Mouse (Mus musculus) hindlimb bud, embryonic 11.5 days (tissue): ENCODE results near the gene Lamb3.

ENCODE experiments used
- DNase-seq: peaks from one replicate; pipeline ENCODE4 v3.0.0-alpha.2; 2012; ENCODE audit warnings: low read depth, low spot score; ENCODE audit errors: extremely low spot score

The Lamb3 gene

DNA sequence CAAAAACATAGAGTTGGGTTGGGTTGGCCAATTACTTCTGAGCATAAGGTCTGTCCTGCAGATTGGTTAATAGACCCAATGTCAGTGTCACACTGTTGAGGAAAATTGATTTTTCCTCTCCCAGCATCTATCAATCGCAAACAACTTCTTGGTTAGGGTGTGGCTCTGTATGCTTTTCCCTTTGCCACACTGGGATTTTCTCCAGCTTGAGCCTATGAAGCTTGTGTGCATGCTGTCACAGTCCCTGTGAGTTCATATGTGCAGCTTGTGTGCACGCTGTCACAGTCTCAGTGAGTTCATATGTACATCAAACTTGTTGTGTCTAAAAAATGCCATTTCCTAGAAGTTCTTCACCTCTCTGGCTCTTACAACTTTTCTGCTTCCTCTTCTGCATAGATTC lies 99.3 kb downstream of the Lamb3 start:
- DNase-seq, result no peak

DNA sequence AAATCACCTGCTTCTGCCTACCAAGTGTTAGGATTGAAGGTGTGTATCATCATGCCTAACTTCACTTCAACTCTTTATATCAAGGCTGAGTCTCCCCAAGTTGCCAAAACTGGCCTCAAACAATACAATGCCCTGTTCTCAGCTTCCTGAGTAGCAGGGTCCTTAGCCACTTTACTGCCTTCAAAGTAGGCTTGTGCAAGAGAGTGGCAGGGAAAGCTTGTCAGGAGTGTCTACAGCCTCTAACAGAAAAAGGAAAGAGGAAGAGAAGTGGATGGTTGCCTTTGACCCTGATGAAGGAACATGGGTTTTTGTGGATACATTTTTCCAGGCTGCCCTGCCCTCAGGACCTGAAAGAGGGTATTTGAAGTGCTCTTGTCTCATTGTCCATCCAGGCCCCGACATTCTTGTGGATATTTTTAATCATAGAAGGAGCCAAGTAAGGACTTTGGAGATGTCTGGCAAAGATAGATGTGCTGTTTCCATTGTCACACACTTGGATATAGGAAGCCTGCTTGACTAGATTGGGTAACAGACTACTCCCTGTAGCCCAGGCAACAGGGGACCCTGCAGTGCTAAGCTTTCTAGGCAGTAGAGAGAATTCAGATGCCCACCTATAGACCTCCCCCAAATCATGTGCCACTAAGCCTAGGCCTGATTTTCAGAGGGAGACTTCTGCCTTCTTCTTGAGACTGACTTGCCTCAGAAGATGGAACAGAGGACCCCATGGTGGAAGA lies 102.5 kb downstream of the Lamb3 start:
- no peak for DNase-seq

DNA sequence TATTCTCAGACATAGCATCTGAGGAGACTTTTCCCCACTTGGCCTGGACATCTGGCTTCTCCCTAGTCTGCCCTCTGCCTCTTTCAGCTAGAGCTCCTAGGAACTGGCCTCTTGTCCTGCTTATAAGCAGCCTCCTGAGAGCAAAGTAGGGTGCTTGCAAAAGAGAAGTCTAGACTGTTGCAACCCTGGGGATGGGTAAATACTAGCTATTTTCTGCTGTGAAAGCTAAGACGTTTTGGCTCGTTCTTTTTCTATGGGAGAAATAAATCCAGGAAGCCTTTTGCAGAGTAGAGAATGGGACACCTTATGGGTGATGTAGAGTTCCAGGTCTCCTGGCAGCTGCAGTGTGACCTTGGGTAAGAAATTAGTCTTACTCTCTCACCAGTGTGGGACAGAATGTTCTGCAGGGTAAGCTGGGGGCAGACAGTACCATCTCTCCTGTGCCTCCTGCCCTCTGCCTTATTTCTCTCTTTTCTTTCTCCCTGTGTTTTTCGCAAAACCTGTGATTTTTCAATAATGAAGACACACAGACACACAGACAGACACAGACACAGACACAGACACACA lies 103.1 kb downstream of the Lamb3 start:
- DNase-seq, result no peak

DNA sequence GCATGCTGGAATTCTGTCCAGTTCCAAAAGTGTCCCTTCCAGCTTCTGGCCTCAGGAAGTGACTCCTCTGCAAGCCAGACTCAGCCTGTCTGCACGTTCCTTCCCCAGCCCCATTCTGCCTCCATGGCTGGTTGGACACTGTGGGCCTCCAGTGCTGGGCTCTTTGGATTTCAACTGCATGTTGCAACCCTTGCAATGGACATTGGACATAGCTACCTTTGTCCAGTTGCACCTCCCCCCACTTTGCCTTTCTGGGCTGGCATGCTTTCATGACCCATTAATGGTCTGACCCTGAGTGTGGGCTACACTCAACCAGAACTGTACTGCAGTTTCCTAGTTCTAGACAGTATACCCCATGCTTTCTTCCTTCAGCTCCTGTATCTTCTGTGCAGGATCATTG lies 104.1 kb downstream of the Lamb3 start:
- DNase-seq, result no peak

DNA sequence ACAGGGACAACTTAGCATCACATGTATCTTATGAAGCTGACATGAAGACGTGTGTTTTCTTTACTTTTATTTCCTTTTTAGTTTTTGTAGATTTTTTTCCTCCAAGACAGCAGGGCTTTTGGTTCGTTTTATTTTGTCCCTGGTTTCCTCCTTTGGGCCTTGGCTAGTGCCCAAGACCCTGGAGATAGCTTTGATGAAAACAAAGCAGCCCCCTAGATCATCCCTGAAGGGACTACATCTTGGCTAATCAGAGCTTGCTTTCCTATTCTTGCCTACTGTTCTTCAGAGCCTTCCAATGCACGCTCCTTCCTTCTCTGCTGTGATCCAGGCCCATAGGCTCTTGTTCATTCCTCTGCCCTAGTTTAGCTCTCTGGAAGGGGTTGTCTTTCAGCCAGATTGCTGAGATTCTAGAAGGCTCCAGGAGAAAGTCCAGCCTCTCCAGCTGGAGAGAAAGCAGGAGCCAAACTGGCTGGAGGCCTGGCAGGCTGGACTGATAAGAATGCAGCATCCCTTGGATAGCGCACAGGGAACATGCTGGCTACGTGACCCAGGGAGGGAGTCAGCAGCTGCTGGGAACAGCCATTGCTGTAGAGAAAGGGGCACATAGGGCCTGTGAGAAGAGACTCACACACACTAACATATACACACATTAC lies 108.3 kb downstream of the Lamb3 start:
- DNase-seq, result no peak

DNA sequence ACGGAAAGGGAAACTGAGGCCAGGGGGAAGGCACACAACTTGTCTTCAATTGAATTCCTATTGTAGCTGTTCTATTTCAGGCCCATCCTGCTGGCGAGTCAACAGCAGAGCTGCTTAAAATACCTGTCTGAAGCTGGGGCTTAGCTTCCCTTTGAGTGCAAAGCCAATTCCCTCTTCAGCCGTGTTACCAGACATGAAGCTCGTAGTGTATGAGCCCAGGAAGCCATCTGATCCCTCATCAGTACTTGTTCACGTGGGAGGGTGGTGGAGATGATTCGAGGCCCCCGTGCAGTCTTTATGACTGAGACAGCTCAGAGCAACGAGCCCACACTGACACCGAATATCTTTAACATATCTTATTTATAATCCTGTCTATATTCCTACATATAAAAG lies 108.9 kb downstream of the Lamb3 start:
- no peak for DNase-seq

DNA sequence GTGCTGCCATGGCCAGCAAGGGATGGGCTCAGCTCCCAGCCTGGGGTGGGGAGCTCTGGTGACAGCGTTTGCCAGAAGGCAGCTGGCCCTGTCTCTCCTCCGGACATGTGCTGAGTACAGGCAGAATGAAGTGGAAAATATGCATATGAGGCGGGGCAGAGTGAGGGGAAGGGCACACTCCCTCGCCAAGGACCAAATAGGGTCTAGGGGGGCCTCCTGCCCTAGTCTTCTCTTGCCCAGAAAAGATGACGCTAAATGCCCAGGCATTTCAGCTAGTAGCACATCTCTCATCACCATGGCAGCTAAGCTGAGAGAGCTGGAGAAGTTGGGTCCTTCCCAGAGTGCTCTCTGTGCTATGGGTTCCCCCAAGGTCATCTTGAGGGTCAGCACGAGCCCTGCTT lies 109.7 kb downstream of the Lamb3 start:
- no peak for DNase-seq

DNA sequence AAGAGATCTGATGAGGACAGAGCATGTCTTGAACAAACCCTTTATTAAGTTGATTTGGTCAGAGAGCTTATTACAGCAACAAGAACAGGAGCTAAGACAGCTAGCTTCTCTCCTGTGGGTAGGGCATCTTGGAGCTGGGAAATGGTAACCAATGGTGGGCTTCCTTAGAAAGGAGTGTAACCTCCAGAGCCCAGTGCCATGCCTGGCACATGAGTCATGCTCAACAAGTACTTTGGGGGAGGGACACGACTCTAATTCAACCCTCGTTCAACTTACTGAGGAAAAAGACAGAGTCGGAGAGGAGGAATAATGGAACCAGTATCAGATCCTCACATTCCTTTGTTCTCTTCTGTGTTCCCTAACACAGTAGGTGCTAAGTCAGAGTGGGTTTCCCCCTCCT lies 112.2 kb downstream of the Lamb3 start:
- no peak for DNase-seq

DNA sequence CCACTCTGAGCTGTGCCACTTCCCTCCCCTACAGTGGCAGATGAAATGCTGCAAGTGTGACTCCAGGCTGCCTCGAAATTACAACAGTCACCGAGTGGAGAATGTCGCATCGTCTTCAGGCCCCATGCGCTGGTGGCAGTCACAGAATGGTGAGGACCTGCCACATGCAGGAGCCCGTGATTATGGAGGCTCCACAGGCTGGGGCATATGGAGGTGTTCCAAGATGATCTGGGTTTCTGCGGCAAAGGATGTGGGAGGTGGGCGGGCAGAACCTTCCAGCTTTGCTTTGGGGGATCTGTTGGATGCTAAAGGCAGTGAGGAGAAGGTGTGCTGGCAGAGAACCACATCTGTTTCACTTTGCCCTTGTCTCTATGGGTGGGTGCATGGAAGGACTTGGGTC lies 112.9 kb downstream of the Lamb3 start:
- DNase-seq, result no peak

DNA sequence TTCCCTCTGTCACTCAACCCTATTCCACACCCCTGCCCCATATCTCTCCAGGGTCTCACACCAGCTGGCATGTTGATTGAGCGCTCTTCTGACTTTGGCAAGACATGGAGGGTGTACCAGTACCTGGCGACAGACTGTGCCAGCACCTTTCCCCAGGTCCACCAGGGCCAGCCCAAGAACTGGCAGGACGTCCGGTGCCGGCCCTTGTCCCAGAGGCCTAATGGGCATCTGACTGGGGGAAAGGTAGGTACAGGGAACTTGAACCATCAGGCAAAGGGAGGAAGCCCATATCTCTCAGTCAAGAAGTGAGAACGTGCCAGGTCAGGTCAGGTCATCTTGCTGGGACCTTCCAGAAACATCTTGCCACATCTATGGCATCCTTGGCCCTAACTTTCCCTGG lies 116.2 kb downstream of the Lamb3 start:
- DNase-seq, result no peak

DNA sequence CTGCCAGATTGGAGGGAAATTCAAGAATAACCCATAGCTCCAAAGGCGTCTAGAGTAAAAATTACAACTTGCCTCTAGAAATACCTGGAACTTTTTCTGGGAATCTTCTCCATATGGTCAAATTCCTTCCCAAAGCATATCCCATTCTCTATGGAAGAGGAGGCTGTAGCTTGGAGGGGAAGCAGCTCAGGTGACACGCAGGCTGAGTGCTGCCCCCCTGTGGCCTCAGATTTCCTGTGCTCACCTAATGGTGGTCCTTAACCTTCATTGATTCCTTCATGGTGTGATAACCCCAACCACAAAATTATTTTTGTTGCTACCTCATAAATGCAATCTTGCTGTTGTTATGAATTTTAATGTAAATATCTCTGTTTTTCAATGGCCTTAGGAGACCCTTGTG lies 116.7 kb downstream of the Lamb3 start:
- no peak for DNase-seq

DNA sequence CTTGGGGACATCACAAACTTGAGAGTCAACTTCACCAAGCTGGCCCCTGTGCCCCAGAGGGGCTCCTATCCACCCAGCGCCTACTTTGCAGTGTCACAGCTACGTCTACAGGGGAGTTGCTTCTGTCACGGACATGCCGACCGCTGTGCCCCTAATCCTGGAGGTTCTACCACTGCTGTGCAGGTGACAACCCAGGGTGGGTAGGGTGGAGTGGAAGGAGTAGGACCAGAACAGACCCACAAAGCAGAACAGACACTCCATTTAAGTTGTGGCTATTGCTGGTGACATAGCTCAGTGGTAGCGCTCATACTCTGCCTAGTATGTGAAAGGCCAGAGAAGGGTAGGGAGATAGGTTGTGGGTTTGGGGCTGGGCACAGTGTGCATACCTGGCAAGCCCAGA lies 118.4 kb downstream of the Lamb3 start:
- no peak for DNase-seq

DNA sequence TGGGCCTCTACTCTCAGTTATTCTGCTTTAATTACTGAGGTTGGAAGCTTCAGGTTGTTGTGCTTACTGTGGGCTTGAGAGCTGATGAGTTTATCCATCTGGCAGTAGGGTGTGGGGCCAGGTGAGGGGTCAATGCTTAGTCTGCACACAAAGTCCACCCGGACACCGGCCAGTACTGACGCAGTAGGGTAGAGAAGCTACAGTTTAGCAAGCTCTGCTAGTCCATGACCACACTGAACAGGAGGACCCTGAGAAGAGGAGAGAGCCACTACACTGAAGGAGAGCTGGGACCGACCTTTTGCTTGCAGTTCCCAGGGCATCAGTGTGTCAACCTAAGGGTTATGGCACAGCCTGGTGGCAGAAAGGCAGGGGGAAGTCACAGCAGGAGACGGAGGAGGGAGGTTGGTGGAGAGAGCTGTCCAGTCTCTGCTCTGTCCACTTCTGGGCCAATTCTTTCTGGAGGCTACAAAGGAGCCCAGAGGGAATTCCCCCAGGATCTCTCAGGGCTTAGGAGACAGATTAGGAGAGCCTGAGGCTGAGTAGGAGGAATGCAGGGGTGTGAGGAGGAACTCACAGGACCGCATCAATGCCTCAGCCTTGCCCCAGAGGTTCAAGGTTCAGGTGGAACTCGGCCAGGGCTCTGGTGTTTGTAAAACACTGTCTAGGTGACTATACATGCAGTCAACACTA lies 119.1 kb downstream of the Lamb3 start:
- no peak for DNase-seq

DNA sequence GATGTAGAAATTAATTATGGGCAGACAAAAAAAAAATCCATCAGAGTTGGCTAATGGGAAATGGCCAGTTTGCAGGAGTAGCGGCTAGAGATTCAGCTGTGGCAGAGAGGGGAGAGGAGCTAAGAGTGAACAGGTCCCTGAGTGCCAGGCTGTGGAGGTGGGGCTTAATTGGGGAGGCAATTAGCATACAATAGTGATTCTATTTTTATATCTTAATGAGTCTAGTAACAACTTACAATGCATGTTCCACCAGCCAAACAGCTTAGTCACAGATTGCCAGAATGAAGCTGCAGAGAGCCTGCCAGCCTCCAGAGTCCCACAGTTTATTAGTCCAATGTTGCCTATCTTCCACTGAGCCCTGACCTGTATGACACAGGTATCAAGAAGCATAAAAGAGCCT lies 119.7 kb downstream of the Lamb3 start:
- DNase-seq, result no peak

DNA sequence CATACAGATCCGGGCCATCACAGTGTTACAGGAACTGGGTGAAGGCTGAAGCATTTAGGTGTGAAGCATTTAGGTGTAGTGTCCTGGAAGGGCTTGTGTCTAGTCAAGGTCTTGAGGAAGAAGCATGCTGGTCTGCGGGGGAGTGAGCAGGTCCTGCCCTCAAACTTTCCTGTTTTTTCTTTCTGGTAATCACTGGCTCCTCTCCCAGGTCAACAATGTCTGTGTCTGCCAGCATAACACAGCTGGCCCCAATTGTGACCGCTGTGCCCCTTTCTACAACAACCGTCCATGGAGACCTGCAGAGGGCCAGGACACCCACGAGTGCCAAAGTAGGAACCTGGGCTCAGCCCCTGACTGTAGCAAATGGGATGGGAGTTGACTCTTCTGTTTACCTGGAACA lies 120.2 kb downstream of the Lamb3 start:
- DNase-seq, result no peak

DNA sequence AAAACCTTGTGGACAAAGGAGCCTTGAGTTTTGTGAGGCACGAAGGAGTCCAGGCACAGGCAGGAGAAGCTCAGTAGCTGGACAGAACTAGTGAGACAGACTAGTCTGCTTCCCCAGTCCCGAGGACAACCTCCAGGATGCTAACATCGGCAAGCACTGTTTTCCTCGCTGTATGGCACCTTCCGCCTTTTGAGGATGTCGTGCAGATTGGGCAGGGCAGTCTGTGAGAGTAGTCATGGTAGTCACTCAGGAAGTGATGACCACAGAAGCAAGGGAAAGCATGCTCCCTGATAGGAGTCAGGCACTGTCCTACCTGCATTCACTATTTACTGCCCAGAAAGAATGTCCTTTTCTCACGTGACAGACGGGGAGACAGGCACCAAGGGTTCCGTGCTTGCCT lies 122.1 kb downstream of the Lamb3 start:
- DNase-seq, result no peak

DNA sequence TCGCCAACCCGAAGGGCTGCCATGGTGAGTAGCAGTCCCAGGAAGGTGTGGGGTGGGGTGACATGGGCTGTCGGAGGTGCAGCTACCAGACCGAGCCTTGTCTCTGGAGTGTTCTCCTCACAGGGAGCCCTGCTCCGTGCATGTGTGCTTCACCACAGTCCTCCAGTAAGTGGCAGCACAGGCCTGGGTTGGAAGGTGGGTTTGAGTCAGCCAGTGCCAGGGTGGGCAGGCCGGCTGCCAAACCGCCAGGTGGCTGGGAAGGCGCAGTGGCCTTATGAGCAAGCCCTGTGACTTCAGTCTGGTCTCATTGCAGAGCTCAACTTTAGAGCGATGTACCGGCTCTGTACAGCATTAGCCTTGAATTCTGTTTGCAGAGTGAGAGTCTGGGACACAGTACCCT lies 122.7 kb downstream of the Lamb3 start:
- DNase-seq, result no peak

DNA sequence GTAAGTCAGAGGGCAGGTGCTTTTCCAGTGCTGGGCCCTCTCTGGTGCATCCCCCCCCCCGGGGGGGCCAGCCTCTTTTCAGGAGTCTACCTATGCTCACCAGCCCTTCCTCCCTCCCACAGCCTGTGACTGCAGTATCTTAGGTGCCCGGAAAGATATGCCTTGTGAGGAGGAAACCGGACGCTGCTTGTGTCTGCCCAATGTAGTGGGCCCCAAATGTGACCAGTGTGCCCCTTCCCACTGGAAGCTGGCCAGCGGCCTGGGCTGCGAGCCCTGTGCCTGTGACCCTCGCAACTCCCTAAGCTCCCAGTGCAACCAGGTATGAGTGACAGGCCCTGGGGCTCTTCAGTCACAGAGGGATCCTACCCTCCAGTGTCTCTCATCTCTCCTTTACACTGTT lies 123.1 kb downstream of the Lamb3 start:
- DNase-seq, result no peak

DNA sequence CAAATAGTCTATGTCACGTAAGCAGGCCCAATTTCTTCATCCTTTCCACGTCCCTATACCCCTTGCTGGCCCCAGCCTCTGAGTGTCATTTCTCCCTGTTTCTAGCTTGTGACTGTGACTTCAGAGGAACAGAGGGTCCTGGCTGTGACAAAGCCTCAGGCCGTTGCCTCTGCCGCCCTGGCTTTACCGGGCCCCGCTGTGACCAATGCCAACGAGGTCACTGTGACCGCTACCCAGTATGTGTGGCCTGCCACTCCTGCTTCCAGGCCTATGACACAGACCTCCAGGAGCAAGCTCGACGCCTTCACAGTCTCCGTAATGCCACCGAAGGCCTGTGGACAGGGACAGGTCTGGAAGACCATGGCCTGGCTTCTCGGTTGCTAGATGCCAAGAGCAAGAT lies 124.5 kb downstream of the Lamb3 start:
- no peak for DNase-seq

DNA sequence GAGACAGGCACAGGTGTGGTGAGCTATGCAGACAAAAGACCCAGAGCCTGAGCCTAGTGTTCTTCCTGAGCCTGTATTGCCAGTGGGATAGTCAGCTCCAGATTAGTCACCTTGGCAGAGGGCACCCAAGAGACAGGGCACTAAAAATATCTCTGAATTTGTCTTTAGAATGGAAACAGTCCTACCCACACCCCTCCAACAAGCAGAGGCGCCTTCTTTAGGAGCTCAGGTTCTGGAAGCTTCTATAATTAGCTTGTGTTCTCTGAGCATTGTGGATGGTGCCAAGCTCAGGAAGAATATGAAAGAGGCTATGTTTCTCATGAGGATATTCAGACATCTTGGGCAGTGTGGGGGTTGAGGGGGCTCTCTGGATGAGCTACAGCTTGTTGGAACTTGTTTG lies 125.2 kb downstream of the Lamb3 start:
- no peak for DNase-seq

DNA sequence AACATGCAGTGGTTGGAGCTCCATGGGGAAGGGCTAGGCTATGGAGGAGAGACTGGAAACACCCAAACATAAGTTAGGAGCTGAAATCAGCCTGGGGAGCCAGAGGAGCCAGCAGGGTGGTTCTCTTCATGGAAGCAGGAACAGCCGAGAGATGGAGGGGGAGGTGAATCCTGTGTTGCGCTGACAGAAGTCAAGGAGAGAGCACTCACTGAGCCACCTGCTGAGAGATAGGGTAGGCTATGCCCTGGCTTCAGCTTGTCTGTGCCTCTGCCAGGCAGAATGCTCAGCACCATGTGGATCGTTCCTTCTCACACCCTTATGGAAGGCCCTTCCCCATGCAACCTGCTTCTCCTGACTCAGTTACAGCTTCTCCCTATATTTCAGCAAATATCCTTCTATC lies 126.3 kb downstream of the Lamb3 start:
- no peak for DNase-seq

DNA sequence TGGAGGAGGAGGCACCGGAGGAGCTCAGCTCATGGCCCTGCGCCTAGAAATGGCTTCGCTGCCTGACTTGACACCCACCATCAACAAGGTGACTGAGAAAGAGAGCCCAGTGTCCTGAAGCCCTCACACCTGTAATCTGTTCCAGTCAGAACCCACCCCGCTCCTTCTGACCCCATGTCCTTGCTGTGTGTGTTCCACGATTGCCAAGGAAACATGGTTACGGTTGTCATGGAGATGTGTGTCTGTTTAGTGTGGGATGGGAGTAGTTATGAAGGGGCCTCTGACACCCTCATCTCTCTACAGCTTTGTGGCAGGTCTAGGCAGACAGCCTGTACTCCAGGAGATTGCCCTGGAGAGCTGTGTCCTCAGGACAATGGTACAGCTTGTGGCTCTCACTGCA lies 127.0 kb downstream of the Lamb3 start:
- DNase-seq, result no peak
